Mouse (Mus musculus) bone marrow, adult 2 months (tissue): ENCODE results near the gene Fam168a. TPM values are rescaled to one million over a fixed set of nuclear protein-coding genes. Genes with fewer than 3 reads are reported as not detected.

Experiments used
- H3K27ac ChIP-seq: fragments of 200-500 bp; 2 replicates; pipeline ENCODE4 v1.5.1; 2012; ENCODE audit warnings: low read depth, mild to moderate bottlenecking, control low read depth, inconsistent platforms, low read length; ENCODE audit not compliant: control insufficient read depth, poor library complexity, insufficient read depth
- H3K4me1 ChIP-seq: fragments of 200-500 bp; 2 replicates; pipeline ENCODE4 v1.6.1; 2011; ENCODE audit warnings: low read length; ENCODE audit not compliant: control insufficient read depth, insufficient read depth
- H3K4me3 ChIP-seq: fragments of 200-500 bp; replicated peaks from 2 replicates; pipeline ENCODE3; 2011; ENCODE audit warnings: mild to moderate bottlenecking, low read depth, low read length, control low read depth; ENCODE audit not compliant: control insufficient read depth
- CTCF ChIP-seq: fragments of 200-500 bp; IDR thresholded peaks from 2 replicates; pipeline ENCODE4 v1.5.1; 2011; ENCODE audit warnings: low read length, control low read depth; ENCODE audit not compliant: control insufficient read depth, insufficient read depth
- POLR2A ChIP-seq: fragments of 200-500 bp; IDR thresholded peaks from 2 replicates; pipeline ENCODE4 v1.6.1; 2011; ENCODE audit warnings: low read depth, mild to moderate bottlenecking, control low read depth, low read length, borderline replicate concordance; ENCODE audit not compliant: control insufficient read depth
- WGBS: fragments of 180-500 bp; shearing (Covaris S2); methylation state at CpG from one replicate; pipeline ENCODE4 v1.1.7; 2018; 5-methylcytosine and 5-hydroxymethylcytosine counted together
- polyA plus RNA-seq: library from polyadenylated mRNA; stranded (reverse); fragments of >200 nt; gene quantifications from 2 replicates; pipeline ENCODE4 v1.2.4, GENCODE M21; 2011; ENCODE audit warnings: low replicate concordance; ENCODE audit not compliant: missing spikeins, insufficient read depth, insufficient read length

Gene Fam168a
- polyA plus RNA-seq, 1 experiment = 11.7 TPM

GRCm38 (mm10) chr7:100688471-100688870 is 18.0 kb upstream of the Fam168a start:
- H3K4me1 ChIP-seq = peaks cover 1% of the 10 kb centered on the region
- no peak overlapping the region for H3K27ac ChIP-seq
- WGBS = 96% methylated on average over 7 of the region's 7 CpGs
- H3K4me3 ChIP-seq = no peak overlapping the region
- TF ChIP-seq POLR2A (no peak), CTCF (no peak)

GRCm38 (mm10) chr7:100693199-100693598 is 13.2 kb upstream of the Fam168a start:
- 92% methylated on average over 8 of the region's 8 CpGs for WGBS
- no peak overlapping the region for H3K4me3 ChIP-seq
- no peaks in the 10 kb centered on the region; the same call in 1 of the 2 replicates for H3K4me1 ChIP-seq
- no peak for TF ChIP-seq CTCF
- no peak for TF ChIP-seq POLR2A
- H3K27ac ChIP-seq = no peak overlapping the region

GRCm38 (mm10) chr7:100699771-100700770 is 6.4 kb upstream of the Fam168a start:
- Histone ChIP-seq H3K27ac (no peak overlapping the region), H3K4me1 (no peaks in the 10 kb centered on the region; the same call in 1 of the 2 replicates), H3K4me3 (no peak overlapping the region)
- TF ChIP-seq CTCF (no peak), POLR2A (no peak)
- 73% methylated on average over 8 of the region's 8 CpGs for WGBS

- Histone ChIP-seq H3K4me3 (peak overlapping the region; percentile 99), H3K4me1 (no peaks in the 10 kb centered on the region; the same call in 1 of the 2 replicates), H3K27ac (peak overlapping the region; percentile 74)
- TF ChIP-seq CTCF (no peak), POLR2A (no peak)
- under 1% methylated on average over 23 of the region's 23 CpGs for WGBS
These were observed 547 bp downstream of the Fam168a start for GRCm38 (mm10) chr7:100706883-100707480.

- Histone ChIP-seq H3K4me1 (no peaks in the 10 kb centered on the region), H3K27ac (no peak overlapping the region), H3K4me3 (no peak overlapping the region)
- 87% methylated on average over 5 of the region's 5 CpGs for WGBS
- no peak for TF ChIP-seq CTCF
- TF ChIP-seq POLR2A = no peak
These were observed 12.3 kb downstream of the Fam168a start for GRCm38 (mm10) chr7:100718741-100719140.

DNA sequence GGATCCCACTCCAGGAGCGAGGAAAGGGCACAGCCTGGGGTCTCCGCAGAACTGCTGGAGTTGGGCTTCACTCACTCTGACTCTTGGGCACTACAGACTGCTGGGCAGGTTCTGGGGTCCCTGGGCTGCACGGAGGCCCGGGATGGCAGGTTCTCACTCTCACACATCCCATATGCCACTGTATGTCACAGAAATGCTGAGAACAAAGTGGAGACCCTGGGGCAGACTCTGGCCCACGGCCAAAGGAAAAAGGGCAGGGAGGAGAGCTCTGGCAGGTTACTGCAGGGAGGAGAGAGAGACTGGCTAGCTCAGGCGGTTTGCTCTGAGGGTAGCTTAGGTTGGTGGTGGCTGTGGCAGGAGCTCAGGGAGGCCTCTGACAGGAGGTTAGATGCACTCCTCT is 15.8 kb downstream of the Fam168a start:
- TF ChIP-seq POLR2A (no peak), CTCF (no peak)
- Histone ChIP-seq H3K4me1 (no peaks in the 10 kb centered on the region), H3K4me3 (no peak overlapping the region), H3K27ac (no peak overlapping the region)
- WGBS = 90% methylated on average over 6 of the region's 6 CpGs

DNA sequence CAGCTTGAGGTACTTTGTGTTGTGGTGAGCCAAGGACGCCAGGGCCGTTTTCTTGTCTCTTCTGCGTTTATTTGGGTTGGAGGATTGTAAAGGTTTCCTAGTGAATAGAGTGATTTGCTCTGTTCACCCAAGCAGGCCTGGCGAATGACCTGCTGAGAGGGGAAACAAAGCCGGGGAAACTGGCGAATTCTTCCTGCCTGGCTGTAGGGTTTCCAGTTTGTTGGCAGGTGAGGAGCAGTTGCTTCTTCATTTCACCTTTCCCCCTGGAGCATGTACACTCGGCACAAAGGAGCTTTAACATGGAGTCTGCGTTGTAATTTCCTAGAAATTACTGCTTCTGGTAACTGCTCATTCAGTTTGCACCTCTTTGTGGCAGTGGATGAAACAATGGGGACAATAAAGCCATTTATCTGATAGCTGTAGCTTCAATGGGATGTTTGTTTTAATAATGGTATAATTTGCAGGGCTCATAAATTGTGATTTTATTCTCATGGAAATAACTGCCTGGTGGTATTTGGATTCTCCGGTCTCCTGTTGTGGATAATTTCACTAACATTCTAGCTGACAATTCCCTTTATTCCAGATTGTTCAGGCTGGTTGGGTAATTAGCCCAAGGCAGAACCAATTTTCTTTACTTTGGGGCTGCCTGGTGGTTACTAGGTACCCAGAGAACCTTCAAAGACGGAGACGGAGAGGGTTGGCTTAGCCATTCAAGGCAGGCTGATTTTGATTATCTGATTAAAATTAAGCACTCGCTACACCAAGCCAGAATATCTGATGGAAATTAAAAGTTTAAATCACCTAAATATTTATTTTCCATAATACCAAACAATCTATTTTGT is 17.2 kb downstream of the Fam168a start:
- WGBS = 90% methylated on average over 12 of the region's 12 CpGs
- no peaks in the 10 kb centered on the region for H3K4me1 ChIP-seq
- no peak overlapping the region for H3K4me3 ChIP-seq
- no peak overlapping the region for H3K27ac ChIP-seq
- TF ChIP-seq POLR2A (no peak), CTCF (no peak)

- H3K4me3 ChIP-seq = no peak overlapping the region
- WGBS = 80% methylated on average over 2 of the region's 2 CpGs
- H3K4me1 ChIP-seq = no peaks in the 10 kb centered on the region
- no peak for TF ChIP-seq CTCF
- TF ChIP-seq POLR2A = no peak
- no peak overlapping the region for H3K27ac ChIP-seq
These were observed 21.2 kb downstream of the Fam168a start for GRCm38 (mm10) chr7:100727538-100728085.
